Mouse (Mus musculus) liver, embryonic 14.5 days (tissue): ENCODE data around the gene Rsph10b.

Source experiments
- CTCF ChIP-seq: IDR thresholded peaks from 2 replicates; pipeline ENCODE4 v1.5.1; 2016; ENCODE audit warnings: antibody characterized with exemption, low read depth, control low read depth
- EP300 ChIP-seq: IDR thresholded peaks from 2 replicates; pipeline ENCODE4 v1.6.1; 2016; ENCODE audit warnings: antibody characterized with exemption, low read depth

DNA sequence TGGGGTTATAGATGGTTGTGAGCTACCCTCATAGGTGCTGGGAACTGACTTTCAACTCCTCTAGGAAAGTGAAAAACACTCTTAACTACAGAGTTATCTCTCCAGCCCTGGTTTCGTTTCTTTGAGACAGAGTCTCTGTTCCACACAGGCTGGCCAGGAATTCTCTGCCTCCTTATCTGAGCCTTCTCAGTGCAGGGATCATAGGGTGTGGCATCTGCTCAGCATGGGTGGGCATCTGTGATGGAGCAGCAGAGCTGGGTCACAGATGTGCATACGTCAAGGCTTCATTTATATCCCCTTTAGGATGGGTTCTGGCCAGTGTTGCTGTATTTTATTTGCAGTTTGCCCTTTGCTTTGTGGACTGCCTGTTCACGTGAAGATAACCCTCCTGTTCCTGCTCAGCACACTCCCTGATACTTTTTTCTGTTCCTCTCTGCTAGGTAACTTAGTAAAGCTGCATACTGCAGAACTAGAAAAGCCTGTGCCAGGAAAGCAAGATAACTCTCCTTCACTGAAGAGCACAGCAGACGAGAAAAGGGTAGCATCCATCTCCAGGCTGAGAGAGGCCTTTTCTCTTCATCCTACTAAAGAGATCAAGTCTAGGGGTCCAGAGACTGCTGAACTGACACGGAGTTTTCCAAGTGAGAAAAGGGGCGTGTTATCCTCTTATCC, 7.9 kb upstream of the Rsph10b start:
- TF ChIP-seq EP300: peak; percentile 77
- no peak for TF ChIP-seq CTCF
